Mouse (Mus musculus) forebrain, embryonic 12.5 days (tissue): ENCODE data around the gene Arl4d. TPM values are rescaled to one million over a fixed set of nuclear protein-coding genes. Genes with fewer than 3 reads are reported as not detected.

Experiments used
- polyA plus RNA-seq: library from polyadenylated mRNA; unstranded; fragments of >200 nt; fragmentation: Nextera tagmentation; extraction: Ambion mirVana; gene quantifications from 2 replicates; pipeline ENCODE4 v1.2.1, GENCODE M21; 2016

The Arl4d gene
- polyA plus RNA-seq, 1 experiment from 2014 or later = 16.2 TPM

Other genes with a start within 250 kb of the Arl4d start
- gene Aarsd1, start 247.9 kb upstream of the Arl4d start, polyA plus RNA-seq = 94.3 and 98.7 TPM in 2 replicates
- gene Gm27029, start 240.7 kb upstream of the Arl4d start, polyA plus RNA-seq = 5.8 and 6.5 TPM in 2 replicates
- gene Rundc1, start 240.5 kb upstream of the Arl4d start, polyA plus RNA-seq = 27.3 and 27.8 TPM in 2 replicates
- gene Ptges3l, start 240.2 kb upstream of the Arl4d start, polyA plus RNA-seq = 2.1 and 2.5 TPM in 2 replicates
- 354 and 378 TPM in 2 replicates for gene Rpl27, start 223.2 kb upstream of the Arl4d start, polyA plus RNA-seq
- gene Ifi35, start 217.1 kb upstream of the Arl4d start, polyA plus RNA-seq = 2.2 TPM in 2 replicates
- gene Rnd2, start 200.5 kb upstream of the Arl4d start, polyA plus RNA-seq = 101 and 105 TPM in 2 replicates
- 62.9 and 65.4 TPM in 2 replicates for gene Vat1, start 199.3 kb upstream of the Arl4d start, polyA plus RNA-seq
- 24.3 TPM in 2 replicates for gene Brca1, start 113.6 kb upstream of the Arl4d start, polyA plus RNA-seq
- 118 and 134 TPM in 2 replicates for gene Nbr1, start 113.4 kb upstream of the Arl4d start, polyA plus RNA-seq
- 1.8 and 3.0 TPM in 2 replicates for gene Tmem106a, start 83.3 kb upstream of the Arl4d start, polyA plus RNA-seq
- gene Gm11634, start 66.3 kb upstream of the Arl4d start, polyA plus RNA-seq = not detected in 2 replicates
- gene Rdm1, start 38.3 kb upstream of the Arl4d start, polyA plus RNA-seq = 50.9 and 58.5 TPM in 2 replicates
- gene Dhx8, start 67.4 kb downstream of the Arl4d start, polyA plus RNA-seq = 45.6 and 46.8 TPM in 2 replicates
- 4.7 and 7.0 TPM in 2 replicates for gene Etv4, start 119.8 kb downstream of the Arl4d start, polyA plus RNA-seq
- 0.17 and 0.60 TPM in 2 replicates for gene Meox1, start 228.8 kb downstream of the Arl4d start, polyA plus RNA-seq